Mouse (Mus musculus): ENCODE results near the gene Ralgds.

DNA sequence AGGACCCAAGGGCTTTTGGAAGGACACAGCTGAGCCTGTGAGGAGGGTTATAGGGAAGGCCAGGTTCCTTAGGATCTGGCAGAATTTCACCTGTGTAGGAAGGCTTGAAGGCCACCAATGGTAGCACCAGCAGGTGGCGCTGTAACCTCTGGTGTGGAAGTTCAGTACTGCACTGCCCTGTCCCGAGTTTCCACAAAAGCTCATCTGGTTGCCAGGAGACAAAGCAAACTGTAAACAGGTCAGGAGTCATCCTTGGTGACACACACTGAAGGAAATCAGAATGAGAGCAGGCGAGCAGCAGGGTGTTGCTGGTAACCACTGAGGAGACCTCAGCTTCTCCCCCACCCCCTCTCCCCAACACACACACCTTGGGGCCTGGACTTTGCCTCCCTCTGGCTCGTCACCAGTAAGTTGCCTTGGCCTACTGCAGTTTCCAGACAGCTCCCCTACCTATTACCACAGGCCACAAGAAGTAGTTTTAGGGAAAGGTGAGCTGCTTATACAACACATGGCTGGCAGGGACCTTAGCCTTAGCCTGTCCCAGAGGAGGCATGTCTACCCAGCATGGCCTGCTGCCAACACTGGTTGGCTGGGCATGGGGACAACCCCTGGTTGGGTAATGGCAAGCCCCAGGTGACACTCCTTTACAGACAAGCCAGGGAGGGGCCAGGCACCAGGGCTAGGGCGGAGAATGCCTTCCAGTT, 4.4 kb downstream of the Ralgds start:
- TF ChIP-seq POLR2A (IDR thresholded peaks at IDR 0.05; ENCODE audit: low read depth, low read length) (no peak), CTCF (IDR thresholded peaks at IDR 0.05; ENCODE audit: borderline replicate concordance, insufficient read depth, low read length) (peak; percentile 91)
